Mouse (Mus musculus) olfactory bulb, adult 2 months (tissue): Measurements from ENCODE around the gene Lipc.

Experiments
- CTCF ChIP-seq: fragments of 200-500 bp; IDR thresholded peaks from 2 replicates; pipeline ENCODE4 v1.5.1; 2012; ENCODE audit warnings: low read depth, mild to moderate bottlenecking, low read length, moderate library complexity; ENCODE audit not compliant: insufficient read depth
- POLR2A ChIP-seq: fragments of 200-500 bp; IDR thresholded peaks from 2 replicates; pipeline ENCODE4 v1.6.1; 2012; ENCODE audit warnings: mild to moderate bottlenecking, low read depth, low read length, moderate library complexity; ENCODE audit not compliant: insufficient read depth

- TF ChIP-seq CTCF = no peak
- TF ChIP-seq POLR2A = no peak
These were observed 161.4 kb downstream of the Lipc start for GRCm38 (mm10) chr9:70790621-70791020.
